Mouse (Mus musculus) lung, postnatal 0 days (tissue): ENCODE data around the gene Lrrn4.

ENCODE experiments used
- CTCF ChIP-seq: IDR thresholded peaks from 2 replicates; pipeline ENCODE4 v1.5.1; 2016; ENCODE audit warnings: antibody characterized with exemption, mild to moderate bottlenecking
- EP300 ChIP-seq: IDR thresholded peaks from 2 replicates; pipeline ENCODE4 v1.6.1; 2016; ENCODE audit warnings: antibody characterized with exemption, mild to moderate bottlenecking, control low read depth

- TF ChIP-seq CTCF = no peak
- TF ChIP-seq EP300 = no peak
Measured at GRCm38 (mm10) chr2:132848361-132848760, 32.3 kb downstream of the Lrrn4 start.
